Mouse (Mus musculus): ENCODE measurements around the gene Bmp8b.
"Not testable (repeated sequence)": the region's sequence is repeated elsewhere in the genome, so short reads cannot be mapped to it uniquely, and the experiment has no call there.

The Bmp8b gene

DNA sequence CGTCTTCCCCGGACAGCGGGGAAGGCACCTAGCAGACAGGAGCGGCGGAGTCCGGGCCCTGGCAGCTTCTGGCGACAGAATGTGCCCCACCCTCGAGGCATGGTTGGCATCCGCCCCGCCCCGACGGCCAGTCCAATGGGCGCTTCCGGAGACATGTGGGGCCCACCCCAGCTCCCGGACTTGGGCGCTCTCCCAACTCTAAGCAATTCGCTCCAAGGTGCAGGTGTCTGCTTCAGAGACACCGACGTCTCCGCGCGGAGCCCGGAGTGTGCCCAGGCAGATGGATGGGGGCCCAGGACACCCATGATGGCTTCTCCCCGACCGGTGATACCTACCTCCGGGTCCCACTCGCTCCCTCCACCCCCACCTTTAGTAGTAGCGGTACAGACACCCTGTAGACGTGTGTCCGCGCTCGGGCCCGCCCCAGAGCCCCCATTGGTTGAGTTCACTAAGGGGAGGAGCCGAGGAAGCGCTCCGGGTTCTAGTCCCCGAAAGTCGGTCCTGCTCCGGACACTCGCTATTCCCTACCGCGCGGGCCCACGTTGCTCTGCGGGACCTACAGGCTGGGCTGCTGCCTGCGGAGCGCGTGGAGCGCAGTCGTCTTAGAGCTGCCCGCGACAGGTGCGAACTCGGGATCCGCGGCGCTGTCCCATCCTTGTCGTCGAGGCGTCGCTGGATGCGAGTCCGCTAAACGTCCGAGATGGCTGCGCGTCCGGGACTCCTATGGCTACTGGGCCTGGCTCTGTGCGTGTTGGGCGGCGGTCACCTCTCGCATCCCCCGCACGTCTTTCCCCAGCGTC is at the start of gene Bmp8b:
Bmp8b (plus strand) TSS at position 515 of the 800 bp plus-strand sequence.
- no peak for DNase-seq (ENCODE audit: low read depth, low spot score)

DNA sequence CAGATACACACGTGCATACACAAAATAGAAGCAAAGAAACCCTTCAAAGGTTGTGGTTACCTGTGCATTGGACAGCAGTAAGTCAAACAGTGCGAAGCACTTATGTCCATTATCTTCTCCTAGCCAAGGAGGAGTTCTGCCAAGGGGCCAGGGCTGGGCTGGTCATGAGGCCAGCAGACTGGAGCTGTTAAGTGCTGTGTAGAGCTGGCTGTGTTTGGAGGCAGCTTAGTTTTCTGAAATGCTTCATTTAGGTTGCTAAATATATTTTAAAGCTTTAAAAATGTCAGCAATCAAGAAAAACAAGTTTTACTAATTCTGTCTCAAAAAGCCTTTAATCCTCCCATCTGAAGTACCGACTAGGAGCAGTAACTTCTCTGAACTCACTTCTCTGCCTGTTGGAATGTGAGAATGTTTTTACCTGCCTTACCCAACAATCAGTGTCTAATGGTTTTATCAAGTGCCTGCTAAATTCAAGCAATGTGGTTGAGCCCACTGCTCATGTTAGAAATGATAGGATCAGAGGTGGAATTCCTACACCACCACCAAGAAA is 48.3 kb upstream of the Bmp8b start:
- no peak for DNase-seq (ENCODE audit: low read depth, low spot score)

DNA sequence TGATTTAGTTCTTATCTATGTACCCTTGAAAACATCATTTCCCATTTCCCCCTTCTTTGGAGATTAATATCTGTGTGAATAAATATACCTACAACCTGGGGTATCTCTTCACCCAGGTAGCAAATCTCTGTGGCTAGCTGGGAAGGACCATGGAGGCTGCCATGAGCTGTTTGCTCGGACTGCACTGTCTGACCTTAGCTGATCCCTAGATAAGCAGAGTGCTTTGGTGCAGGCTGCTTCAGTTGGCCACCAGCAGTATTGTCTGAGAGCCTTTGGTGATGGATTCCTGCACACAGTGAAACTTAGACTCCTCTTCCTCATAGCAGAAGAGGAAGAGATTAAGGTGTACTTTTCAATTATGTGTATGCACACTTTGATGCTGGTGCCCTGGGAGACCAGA is 47.0 kb upstream of the Bmp8b start:
- no peak for DNase-seq (ENCODE audit: low read depth, low spot score)

DNA sequence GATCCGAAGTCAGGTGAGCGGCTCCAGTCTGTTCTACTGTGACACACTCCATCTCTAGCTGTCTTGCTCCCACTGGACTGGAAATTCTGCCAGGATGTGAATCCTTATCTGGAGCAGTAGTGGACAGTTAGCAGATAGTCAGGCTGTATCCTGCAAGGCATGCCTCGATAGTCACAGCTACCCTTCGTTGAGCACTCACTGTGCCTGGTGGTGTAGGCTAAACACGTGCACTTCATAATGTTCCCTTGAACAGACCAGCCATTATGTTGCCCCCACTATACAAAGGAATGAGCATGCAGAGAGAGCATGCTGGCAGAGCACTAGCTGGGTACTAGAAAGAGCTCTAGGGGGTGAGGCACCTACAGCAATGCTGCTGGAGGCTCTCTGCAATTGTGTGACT is 43.2 kb upstream of the Bmp8b start:
- no peak for DNase-seq (ENCODE audit: low read depth, low spot score)

DNA sequence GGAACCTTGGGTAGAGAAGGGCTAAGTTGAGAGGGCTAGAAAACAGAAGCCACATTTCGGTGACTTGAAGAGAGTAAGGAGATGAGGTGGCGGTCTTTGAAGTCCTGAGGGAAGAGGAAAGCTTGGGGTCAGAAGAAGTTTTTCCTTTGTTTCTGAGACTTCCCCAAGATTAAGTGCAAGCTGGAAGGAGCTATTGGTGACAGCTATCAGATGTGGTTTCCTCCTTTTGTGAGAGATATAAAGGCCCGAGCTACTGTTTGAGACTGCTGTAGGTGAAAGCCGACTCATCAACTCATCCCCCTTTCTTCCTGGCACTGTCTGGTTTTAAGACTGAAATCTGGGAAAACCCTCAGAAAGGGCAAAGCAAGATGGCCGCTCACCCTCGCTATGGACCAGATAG is 36.3 kb upstream of the Bmp8b start:
- DNase-seq (ENCODE audit: low read depth, low spot score): no peak

DNA sequence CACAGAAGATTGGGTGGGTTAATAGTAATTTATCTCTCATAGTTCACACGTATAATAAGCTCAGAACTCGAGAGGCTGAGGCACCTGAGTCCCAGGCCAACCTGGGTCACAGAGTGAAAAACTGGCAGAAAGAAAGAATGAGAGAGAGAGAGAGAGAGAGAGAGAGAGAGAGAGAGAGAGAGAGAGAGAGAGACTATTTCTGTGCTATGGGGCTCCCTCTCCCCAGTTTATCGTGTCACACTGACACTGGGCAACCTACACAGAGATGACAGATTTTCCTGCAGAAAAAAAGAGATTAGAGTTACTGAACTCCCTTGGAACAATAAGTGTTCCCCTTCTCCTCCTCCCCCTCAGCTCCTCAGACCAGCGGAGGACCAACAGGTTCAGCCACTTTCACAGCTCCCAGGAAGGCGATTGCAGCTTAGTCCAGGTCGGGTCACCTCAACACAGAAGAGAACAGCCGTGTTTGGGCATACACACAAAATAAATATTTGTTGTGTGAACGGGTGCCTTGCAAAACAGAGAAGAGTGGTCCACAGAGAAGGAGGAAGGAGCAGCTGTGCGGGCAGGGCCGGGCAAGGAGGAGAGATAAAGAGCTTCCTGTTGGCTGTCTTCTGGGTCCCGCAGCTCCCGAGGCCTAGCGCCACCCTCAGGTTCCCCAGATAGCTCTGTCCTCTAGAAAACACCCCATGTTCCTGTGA is 33.5 kb upstream of the Bmp8b start:
- DNase-seq (ENCODE audit: low read depth, low spot score): no peak

DNA sequence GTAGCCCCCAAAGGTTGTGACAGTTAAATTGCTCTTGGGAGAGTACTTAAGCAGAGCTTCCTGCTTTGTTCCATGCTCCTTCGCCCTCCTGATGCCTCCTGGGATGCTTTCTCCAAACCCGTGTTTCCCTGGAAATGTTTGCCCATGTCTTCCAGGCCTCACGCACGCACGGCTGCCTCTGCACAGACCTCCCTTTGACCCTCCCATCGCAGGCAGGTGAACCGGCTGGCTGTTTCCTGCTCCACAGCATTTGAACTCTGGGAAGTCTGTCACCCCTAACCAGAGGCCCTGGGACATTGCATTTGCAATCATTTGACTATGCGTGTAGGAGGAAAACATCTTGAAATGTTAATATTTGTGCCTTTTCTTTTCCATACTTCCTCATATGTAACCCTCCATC is 28.0 kb upstream of the Bmp8b start:
- DNase-seq (ENCODE audit: low read depth, low spot score): no peak

DNA sequence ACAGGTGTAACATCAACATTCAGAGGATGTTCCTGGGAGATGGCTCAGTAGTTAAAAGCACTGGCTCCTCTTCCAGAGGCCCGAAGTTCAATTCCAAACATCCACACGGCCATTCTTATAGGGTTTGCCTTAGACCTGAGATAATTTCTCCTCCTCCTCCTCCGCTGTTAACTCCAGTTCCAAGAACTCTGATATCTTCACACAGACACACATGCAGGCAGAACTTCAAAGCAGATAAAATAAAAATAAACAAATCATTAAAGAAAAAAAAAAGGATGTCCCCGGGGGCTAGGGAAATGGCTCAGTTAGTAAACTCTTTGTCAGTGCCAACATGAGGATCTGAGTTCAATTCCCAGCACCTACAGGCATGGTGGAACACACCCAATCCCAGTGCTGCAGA is 26.7 kb upstream of the Bmp8b start:
- no peak for DNase-seq (ENCODE audit: low read depth, low spot score)

DNA sequence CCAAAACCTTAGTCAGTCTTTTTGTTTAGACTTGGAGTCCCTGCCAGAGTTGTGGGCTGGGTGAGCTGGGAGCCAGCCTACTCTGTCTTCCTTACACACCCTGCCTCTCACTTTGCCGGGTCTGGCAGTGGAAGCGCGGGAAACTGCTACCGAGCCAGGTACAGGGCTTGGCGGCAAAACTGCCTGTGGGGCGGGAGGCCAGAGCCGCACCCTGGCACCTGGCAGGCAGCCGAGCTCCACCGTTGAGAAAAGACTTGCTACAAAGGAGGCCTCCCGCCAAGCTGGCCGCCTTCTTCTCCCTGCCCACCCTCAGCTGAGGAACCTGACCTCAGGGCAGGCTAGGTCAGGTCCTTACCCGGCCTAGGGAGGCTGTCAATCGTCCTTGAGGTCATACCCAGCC is 24.2 kb upstream of the Bmp8b start:
- DNase-seq (ENCODE audit: low read depth, low spot score): no peak

DNA sequence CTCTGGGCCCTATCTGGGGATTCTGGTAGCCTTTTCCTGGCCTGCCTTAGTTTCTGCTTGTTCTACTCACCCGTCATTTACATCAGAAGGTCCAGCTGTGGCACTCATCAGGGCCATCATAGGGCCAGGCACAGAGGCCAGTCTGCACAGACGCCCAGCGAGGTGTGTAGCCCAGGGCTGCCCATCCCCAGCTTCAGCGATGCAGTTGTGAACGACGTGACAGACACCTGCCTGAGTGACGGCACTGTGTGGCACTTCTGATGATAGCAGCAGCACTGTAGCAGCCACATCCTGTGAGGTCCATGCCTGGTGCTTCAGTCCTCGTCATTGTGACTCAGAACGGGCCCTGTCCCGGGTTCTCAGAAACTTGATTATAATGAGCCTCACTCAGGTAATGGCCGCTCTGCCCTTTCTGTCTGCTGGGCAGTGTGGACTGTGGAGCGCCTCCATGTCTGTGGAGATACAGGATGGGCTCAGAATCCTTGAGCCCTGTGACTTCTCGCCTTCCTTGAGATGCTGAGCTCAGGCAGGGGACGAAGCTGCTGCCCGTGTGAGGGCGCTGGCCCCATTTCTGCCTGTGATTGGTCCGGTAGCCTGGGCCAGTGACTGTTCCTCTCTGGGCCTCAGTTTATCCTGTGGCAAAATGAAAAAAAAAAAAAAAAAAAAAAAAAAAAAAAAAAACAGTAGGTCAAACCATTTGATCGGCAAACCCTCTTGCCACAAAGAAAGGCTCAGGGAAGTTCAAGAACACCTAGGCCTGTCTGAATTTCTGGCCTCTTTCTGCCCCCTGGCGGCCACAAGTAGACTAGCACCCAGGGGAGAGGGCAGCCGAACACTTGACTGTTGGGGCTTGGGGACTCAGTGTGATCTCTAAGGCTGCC is 22.4 kb upstream of the Bmp8b start:
- peak; percentile 20 for DNase-seq (ENCODE audit: low read depth, low spot score)

DNA sequence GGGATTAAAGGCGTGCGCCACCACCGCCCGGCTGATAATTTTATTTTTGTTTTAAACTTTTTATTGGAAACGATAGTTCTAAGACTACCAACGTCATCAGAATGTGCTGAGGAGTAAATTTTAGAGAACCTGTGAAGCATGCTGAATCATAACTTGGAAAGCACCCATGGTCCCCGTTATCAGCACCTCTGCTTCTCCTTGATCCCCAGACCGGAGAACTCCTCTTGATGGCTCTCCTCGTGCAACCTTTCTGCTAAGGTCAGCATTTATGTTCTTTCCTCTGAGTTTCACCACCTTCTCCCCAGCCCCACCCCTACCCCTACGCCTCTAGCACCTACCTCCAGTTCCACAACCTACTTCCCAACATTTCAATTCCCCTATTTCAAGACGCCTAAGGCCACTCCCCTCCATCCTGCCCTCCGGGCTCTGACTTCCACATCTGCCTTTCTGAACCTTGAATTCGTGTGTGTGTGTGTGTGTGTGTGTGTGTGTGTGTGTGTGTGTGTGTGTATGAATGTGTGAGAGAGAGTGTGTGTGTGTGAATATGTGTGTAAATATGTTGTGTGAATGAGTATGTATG is 21.6 kb upstream of the Bmp8b start:
- DNase-seq (ENCODE audit: low read depth, low spot score): no peak

DNA sequence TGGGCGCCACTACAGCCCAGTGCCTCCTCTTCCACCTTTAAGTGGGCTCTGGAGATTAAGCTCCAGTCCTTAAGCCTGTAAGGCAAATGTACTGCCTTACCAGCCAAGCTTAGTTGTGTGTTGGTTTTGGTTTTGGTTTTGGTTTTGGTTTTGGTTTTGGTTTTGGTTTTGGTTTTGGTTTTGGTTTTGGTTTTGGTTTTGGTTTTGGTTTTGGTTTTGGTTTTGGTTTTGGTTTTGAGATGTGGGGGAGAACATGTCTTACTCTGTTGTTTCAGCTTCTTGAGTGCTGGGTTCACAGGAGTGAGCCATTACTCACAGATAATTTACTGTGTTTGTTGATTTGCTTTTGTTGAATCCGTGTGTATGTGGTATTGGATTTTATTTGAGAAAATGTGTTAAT is 19.7 kb upstream of the Bmp8b start:
- DNase-seq (ENCODE audit: low read depth, low spot score): no peak

DNA sequence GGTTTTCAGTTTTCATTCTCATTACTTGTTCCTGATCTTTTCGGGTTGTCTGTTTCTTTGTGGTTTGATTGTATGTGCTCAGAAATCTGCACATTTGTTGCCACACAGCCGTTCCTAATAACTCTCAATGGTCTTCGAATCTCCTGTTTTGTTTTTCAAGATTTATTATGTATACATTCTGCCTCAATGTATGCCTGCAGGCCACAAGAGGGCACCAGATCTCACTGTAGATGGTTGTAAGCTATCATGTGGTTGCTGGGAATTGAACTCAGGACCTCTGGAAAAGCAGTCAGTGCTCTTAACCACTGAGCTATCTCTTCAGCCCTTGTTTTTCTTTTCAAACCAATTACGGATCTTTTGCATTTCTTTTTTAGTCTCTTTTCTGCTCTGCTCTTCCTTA is 18.6 kb upstream of the Bmp8b start:
- DNase-seq (ENCODE audit: low read depth, low spot score): no peak

DNA sequence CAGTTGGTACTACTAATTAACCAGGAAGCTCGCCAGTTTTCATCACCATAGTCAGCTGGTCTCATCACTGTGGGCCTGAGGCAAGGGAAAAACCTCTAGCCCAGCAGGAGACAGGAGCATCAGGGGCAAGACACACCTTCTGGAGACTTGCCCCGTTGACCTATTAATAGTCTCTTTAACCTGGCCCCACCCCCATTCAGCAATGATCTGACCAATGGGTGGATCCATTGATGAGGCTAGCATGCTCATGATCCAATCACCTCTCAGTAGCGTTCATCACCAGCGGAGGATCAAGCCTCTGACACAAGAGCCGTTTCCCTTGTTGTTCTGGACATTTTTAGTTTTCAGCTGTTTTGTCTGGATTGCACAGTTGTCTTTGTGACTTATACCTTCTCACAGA is 12.3 kb upstream of the Bmp8b start:
- DNase-seq (ENCODE audit: low read depth, low spot score): no peak

DNA sequence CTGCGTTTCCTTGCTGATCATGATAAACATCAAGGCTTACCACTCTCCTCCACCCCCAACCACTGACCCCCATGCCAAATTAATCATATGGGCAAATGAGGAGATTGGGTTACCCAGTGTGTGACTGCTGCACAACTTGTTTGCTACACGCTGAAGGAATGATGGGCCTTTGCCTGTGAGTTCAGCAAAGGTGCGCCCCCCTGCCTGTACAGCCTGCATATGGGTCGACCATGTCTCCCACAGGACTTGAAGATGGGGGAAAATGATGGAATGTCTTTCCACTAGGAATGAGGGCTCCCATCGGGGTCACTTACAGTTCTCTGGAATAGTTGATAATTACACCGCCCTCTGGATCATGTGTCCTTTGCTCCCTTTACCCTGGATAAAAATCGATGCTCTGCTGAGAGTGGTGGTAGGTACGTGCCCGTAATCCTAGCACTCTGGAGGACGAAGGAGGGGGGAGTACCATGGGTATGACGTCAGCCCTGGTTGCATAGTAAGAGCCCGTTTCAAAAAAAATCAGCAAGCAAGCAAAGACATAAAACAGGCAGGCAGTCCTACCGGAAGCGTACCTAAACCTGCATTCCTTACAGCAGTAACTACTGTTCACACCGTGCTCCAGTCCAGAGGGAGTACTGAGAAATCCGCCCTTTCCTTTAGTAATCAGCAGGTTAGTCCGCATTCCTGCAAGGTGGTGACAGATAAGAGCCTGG is 11.7 kb upstream of the Bmp8b start:
- DNase-seq (ENCODE audit: low read depth, low spot score): no peak

DNA sequence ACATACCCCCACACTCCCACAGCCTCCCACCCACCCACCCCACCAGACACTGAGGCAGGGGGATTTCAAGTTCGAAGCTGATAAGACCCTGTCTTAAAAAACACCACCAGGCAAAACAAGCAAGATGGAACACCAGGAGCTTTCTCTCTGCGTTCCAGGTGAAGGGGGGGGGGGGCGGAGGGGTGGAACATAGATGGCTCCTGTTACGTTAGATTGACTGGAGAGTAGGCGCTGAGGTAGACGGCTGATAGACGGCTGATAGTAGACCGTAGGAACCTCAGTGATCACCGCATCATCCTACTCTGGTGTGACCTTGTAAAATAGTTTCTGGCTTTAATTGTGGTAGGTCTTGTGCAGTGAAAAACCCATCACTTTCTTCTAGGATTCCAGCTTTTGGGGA is 11.1 kb upstream of the Bmp8b start:
- DNase-seq (ENCODE audit: low read depth, low spot score): no peak

DNA sequence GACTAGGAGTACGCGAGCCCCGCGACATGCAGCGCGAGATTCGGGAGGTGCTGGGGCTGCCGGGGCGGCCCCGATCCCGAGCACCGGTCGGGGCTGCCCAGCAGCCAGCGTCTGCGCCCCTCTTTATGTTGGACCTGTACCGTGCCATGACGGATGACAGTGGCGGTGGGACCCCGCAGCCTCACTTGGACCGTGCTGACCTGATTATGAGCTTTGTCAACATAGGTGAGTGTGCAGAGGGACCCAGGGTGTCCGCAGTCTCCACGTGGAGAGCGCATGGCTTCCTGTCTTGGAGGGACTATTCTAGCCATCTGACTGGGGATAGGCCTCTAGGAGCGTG is 456 bp downstream of the Bmp8b start:
- no peak for DNase-seq (ENCODE audit: low read depth, low spot score)

DNA sequence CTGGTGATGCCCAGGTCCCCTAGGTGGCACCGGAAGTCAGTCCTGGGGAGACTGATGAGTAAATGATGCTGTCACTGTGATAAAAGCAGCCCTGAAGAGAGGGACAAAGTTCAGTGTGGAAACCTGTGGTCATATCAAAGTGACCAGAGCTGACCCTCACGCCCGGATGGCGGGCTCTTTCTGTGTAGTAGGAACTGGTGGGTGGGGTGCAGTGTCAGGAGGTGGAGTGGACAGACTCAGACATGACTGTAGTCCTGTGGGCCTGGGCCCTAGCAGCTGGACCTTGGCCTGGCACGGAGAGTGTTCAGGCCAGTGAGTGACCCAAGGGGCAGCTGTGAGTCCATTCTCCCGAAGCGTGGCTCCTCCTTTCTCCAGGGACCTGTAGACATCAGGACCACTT is 964 bp downstream of the Bmp8b start:
- DNase-seq (ENCODE audit: low read depth, low spot score): not testable (repeated sequence)

DNA sequence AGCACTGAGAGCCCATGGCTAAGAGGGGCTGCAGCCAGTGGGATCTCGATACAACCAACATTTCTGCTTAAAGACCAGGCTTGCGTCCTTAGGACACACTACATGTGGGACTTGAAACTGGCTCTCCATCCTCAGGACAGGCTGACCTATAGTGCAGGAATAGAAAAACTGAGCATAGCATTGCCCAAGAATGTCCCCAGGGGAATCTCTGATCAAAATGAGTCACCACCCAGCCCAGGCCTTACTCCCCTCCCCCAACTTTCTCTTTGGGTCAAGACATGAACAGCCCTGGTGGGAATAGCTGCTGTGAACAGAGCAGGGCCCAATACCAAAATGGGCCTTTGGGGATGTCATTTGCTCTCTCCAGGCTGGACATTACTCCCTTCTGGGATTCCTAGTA is 1.9 kb downstream of the Bmp8b start:
- no peak for DNase-seq (ENCODE audit: low read depth, low spot score)

DNA sequence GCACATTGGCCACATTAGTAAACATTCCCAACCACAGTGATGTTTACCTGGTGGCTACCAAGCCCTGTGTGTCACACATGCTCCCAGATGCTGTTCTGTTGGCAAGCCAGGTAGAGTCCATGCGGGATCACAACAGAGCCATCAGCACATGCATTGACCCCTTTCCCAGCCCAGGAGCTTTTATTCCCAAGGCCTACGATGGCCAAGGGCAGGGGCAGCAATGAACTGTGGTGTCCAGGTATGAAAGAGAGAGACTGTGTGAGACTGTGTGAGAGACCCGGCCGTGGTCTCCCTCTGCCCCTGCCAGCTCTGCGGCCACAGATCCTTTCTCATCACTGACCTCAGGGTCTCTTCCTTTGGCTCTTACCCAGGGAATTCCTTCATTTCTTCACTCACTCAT is 3.1 kb downstream of the Bmp8b start:
- DNase-seq (ENCODE audit: low read depth, low spot score): no peak

DNA sequence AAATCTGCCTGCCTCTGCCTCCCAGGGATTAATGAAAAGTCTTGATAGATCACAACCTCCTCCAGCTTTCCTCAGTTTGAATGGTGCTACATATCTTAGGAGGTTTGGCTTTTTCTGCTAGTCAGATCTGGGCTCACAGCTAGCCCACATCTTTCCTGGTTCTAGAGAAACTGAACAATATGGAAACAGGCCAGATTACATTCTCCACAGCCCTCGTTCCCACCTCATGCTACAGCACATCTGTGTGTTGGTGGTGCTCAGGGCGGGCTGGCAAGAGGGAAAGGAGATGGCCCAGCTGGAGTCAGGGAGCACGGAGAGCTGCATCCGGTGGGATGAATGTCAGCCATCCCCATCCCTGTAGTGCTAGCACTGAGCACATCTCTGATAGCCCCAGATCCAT is 5.8 kb downstream of the Bmp8b start:
- DNase-seq (ENCODE audit: low read depth, low spot score): no peak

Measured in brain, embryonic 18.5 days (tissue).